Mouse (Mus musculus): Measurements from ENCODE around the gene Gm45783.
"Not testable (repeated sequence)": the region's sequence is repeated elsewhere in the genome, so short reads cannot be mapped to it uniquely, and the experiment has no call there.

Gene Gm45783

GRCm38 (mm10) chr7:7374431-7374830, at the start of gene Gm45783:
Gene Gm45783 (minus strand): TSS chr7:7374573.
- peak; percentile 73 for DNase-seq (ENCODE audit: low read depth)

GRCm38 (mm10) chr7:7399603-7400002, 25.2 kb upstream of the Gm45783 start, which contains the start of gene Vmn2r31:
Gene Vmn2r31 (minus strand): TSS chr7:7399703.
- DNase-seq (ENCODE audit: low read depth): not testable (repeated sequence)

GRCm38 (mm10) chr7:7337509-7337908, 36.9 kb downstream of the Gm45783 start, which contains the start of gene Vmn2r30:
Gene Vmn2r30 (minus strand): TSS chr7:7337609.
- DNase-seq (ENCODE audit: low read depth): not testable (repeated sequence)

- DNase-seq (ENCODE audit: low read depth): peak; percentile 73
Measured at GRCm38 (mm10) chr7:7295595-7295994, 78.8 kb downstream of the Gm45783 start.
